Mouse (Mus musculus): ENCODE results near the gene Serpina1b.
"Not testable (repeated sequence)": the region's sequence is repeated elsewhere in the genome, so short reads cannot be mapped to it uniquely, and the experiment has no call there.

The Serpina1b gene

GRCm38 (mm10) chr12:103700144-103700750 is 129.9 kb downstream of the Serpina1b start:
- no peak for DNase-seq (ENCODE audit: low spot score in 2 of 2)

GRCm38 (mm10) chr12:103695429-103695828 is 134.7 kb downstream of the Serpina1b start, which contains the start of gene Serpina1f:
Serpina1f (minus strand) TSS chr12:103695529.
- DNase-seq (ENCODE audit: low spot score in 2 of 2): no peak

GRCm38 (mm10) chr12:103688221-103688814 is 141.9 kb downstream of the Serpina1b start:
- DNase-seq (ENCODE audit: low spot score in 2 of 2): no peak

- no peak for DNase-seq (ENCODE audit: low spot score in 2 of 2)
Observed at GRCm38 (mm10) chr12:103687021-103687420, 143.2 kb downstream of the Serpina1b start.

- peak in 1 of 2 experiments; percentile 53 for DNase-seq (ENCODE audit: low spot score in 2 of 2)
Observed at GRCm38 (mm10) chr12:103686050-103686449, 144.1 kb downstream of the Serpina1b start.

GRCm38 (mm10) chr12:103685386-103685785 is 144.8 kb downstream of the Serpina1b start:
- DNase-seq (ENCODE audit: low spot score in 2 of 2): no peak

GRCm38 (mm10) chr12:103683775-103684174 is 146.4 kb downstream of the Serpina1b start:
- no peak for DNase-seq (ENCODE audit: low spot score in 2 of 2)

- DNase-seq (ENCODE audit: low spot score in 2 of 2): no peak
Observed at GRCm38 (mm10) chr12:103681739-103682138, 148.4 kb downstream of the Serpina1b start.

- no peak for DNase-seq (ENCODE audit: low spot score in 2 of 2)
Observed at GRCm38 (mm10) chr12:103681169-103681568, 149.0 kb downstream of the Serpina1b start.

GRCm38 (mm10) chr12:103679853-103680252 is 150.3 kb downstream of the Serpina1b start:
- not testable (repeated sequence) for DNase-seq (ENCODE audit: low spot score in 2 of 2)

Data from right cerebral cortex, postnatal 10 days (tissue).